Mouse (Mus musculus) bone marrow macrophage, adult 2 months (primary cell): ENCODE data around the gene Cnmd. TPM values are rescaled to one million over a fixed set of nuclear protein-coding genes. Genes with fewer than 3 reads are reported as not detected.

Source experiments
- H3K27ac ChIP-seq: 2 replicates; pipeline ENCODE4 v1.5.1; 2012; ENCODE audit warnings: low read depth, low read length; ENCODE audit not compliant: insufficient read depth
- H3K4me1 ChIP-seq: 2 replicates; pipeline ENCODE4 v1.6.1; 2012; ENCODE audit warnings: low read length; ENCODE audit not compliant: control insufficient read depth, insufficient read depth
- H3K4me3 ChIP-seq: 2 replicates; pipeline ENCODE4 v1.5.1; 2012; ENCODE audit warnings: mild to moderate bottlenecking, low read length, moderate library complexity; ENCODE audit not compliant: insufficient read depth
- CTCF ChIP-seq: IDR thresholded peaks from 2 replicates; pipeline ENCODE4 v1.5.1; 2012; ENCODE audit warnings: low read depth, mild to moderate bottlenecking, low read length, moderate library complexity
- POLR2A ChIP-seq: IDR thresholded peaks from 2 replicates; pipeline ENCODE4 v1.6.1; 2012; ENCODE audit warnings: mild to moderate bottlenecking, low read depth, low read length, borderline replicate concordance
- polyA plus RNA-seq: library from polyadenylated mRNA; stranded (reverse); fragments of >200 nt; gene quantifications from 2 replicates; pipeline ENCODE4 v1.2.4, GENCODE M21; 2012; ENCODE audit not compliant: missing spikeins, insufficient read depth, insufficient read length

Cnmd gene
- polyA plus RNA-seq = not detected in 2 replicates

DNA sequence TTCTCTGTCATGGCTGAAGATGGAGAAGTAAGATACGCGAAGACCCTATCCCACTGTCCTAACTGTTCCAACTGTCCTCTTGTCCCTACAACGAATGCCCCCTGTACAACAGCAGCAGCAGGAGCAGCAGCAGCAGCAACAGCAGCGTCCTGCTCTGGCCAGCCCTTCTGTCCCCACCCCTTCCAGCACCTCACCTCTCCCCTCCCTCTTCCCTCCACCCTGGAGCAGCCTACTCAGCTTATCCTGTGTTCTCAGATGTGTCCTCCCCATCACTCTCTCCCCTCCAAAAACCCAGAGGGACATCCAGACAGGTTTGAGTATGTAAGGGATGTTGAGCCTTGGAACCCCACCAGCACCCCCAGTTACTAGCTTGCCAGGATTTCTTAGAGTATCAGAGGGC, at the start of gene Cnmd:
Gene Cnmd (minus strand): TSS at position 170 of the 400 bp plus-strand sequence.
- H3K4me3 ChIP-seq = peak within 1 kb of the TSS; percentile 46
- TF ChIP-seq CTCF (no peak), POLR2A (no peak)
- no peak within 1 kb of the TSS for H3K27ac ChIP-seq
- no peaks in the 10 kb centered on the region for H3K4me1 ChIP-seq

DNA sequence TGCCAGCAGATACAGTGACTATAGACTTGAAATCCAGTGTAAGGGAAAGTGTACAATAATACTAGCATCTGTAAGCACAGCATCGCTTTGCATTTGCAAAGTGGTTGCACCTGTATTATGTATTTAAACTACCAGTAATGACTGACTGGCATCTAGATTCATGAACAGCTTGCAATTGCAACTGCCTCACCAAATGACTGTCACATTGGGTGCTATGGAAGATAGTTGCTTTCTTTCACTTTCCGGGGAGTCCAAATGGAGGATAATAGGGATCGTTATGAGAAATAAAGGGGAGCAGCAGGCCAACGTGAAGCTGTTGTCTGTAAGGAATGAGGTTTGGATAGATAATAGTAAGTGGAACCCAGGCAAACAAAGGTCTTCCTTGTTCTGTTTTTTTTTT, 49.3 kb upstream of the Cnmd start:
- TF ChIP-seq POLR2A (no peak), CTCF (no peak)

DNA sequence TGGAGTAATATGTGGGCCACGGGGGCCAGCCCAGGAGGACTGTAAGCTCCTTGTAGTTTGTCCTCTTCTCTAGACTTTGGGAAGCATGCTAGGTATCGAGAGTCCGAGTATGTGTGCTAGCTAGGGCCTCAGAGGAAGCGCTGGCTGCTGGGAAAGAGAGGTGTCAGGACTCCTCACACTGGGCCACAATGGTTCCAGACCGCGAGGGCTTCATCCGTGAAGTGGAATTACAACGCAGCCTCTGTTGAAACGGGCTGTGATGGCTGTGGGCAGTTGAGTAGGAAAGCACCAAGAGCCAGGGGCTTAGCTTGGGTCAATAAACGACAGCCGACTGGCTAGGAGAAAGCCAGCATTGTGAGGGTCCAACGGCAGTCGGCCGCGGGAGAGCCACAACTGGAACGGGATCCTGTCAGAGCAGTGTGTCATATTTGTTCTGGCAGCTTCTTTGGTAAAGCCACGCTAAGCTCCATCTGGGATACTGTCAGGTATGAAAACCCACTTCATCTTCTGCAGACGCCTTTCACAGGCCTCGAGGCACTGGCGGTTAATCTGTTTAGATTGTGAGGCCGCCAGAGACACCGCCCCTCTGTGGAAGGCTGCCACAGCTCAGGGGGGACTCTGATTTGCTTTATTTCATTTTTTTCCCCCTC, 41.7 kb upstream of the Cnmd start:
- H3K27ac ChIP-seq = no peak overlapping the region
- no peaks in the 10 kb centered on the region for H3K4me1 ChIP-seq
- no peak for TF ChIP-seq POLR2A
- TF ChIP-seq CTCF = no peak
- H3K4me3 ChIP-seq = no peak overlapping the region

More for the DNA sequence above, 49.3 kb upstream of the Cnmd start:
- no peak overlapping the region for H3K4me3 ChIP-seq
- no peaks in the 10 kb centered on the region for H3K4me1 ChIP-seq
- no peak overlapping the region for H3K27ac ChIP-seq

DNA sequence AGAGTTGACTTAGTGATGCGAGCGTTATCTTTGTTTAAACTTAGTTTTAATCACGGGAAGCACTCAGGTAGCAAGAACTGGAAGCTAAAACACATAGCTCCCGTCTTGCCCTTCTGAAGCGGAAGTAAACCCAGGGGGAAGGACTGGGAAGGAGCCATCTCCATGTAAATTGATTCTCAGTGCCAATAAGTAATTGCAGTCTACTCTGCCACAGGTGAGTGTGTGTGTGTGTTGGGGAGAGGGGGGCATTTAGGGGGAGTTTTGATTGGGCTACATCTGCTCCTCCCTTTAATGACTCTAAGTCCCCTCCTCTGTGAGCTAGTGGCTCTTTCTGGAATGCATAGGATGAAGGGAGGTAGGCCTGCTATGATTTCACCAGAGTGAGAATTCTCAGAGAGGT, 39.6 kb upstream of the Cnmd start:
- H3K27ac ChIP-seq = no peak overlapping the region
- no peak overlapping the region for H3K4me3 ChIP-seq
- no peak for TF ChIP-seq POLR2A
- no peak for TF ChIP-seq CTCF
- no peaks in the 10 kb centered on the region for H3K4me1 ChIP-seq

DNA sequence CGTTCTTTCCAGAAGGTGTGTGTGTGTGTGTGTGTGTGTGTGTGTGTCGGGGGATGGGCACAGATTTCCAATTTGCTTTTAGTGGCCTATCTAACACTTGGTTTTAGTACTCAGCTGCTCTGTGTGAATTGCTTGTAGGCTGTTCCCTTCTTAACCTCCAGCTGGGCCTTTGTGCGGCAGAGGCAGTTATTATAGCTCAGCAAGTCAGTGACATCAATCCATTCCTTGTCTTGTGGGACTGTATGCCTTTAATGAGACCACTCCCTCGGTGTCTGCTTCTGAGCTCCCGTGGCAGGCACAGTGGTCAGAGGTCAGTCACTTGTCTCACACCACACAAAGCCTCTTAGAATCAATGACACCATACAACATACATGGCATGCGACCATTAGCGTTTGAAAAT, 39.1 kb upstream of the Cnmd start:
- H3K4me1 ChIP-seq = no peaks in the 10 kb centered on the region
- no peak overlapping the region for H3K27ac ChIP-seq
- no peak for TF ChIP-seq POLR2A
- TF ChIP-seq CTCF = no peak
- no peak overlapping the region for H3K4me3 ChIP-seq

DNA sequence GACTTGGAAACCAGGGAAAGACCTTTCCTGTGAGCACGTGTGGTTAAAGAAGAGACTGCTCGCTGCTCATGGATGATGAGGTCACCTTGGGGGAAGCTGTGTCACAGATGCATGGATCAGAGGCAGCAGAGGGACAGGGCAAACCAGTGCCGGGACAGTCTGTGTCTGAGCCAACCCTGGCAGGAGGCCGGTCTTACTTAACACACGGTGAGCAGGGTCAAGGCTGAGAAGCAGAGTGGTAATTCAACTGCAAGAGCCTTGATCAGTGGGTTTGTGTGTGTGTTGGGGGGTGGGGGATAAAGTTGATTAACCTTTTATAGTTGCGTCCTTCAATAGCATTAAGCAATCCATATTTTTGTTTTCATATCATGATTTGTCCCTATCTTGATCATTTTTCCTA, 37.4 kb upstream of the Cnmd start:
- no peak overlapping the region for H3K27ac ChIP-seq
- no peaks in the 10 kb centered on the region for H3K4me1 ChIP-seq
- TF ChIP-seq POLR2A (no peak), CTCF (no peak)
- no peak overlapping the region for H3K4me3 ChIP-seq

DNA sequence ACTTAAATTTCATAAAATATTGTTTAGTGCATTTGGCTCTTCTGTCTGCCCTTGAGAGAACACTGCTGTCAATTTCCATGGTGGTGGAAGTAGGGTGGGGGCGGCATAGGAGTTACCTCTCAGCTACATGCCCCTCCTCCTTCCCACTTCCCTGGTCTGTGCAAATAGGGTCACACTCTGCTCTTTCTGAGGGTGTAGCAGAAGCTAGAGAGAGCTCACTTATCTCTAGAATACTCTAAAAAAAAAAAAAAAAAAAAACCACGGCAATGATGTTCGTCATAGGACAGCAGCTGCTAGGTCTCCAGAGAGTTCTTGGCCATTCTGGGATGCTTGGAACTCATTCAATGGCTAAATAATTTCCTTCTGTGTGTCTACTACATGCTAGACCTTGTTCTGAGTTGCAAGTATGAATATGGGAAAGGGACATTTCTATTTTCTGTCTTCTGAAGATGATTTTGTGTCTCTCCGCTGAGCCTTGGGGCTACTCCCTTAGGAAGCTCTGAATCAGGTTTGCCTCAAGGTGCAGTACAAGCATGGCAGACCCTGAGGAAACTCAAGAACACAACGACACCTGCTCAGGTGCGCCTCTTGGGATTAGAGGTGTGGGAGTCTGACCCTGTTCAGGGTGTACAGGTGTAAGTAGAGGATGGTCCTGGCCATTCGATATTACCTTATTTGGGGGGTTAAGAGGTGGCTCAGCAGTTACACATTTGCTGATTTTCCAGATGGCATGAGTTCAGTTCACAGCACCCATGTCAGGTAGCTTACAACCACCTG, 28.3 kb upstream of the Cnmd start:
- no peak overlapping the region for H3K4me3 ChIP-seq
- H3K4me1 ChIP-seq = no peaks in the 10 kb centered on the region
- TF ChIP-seq POLR2A (no peak), CTCF (no peak)
- H3K27ac ChIP-seq = no peak overlapping the region

DNA sequence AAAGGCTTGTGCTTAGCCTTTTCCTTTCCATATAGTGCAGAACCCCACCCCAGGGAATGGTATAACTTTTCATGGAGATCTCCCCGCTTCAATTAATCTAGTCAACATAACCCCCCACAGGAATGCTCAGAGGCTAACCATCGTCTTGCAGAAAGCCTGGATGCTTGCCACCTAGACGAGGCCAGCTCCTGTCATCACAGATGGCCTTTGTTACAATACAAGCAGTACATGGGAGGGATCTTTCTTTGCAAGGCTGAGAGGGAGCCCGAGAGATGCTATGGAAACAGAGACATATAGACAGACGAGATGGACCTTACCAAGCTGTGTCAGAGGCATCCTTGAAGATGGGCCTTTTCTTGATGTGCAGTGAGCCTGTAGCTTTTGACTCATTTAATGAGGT, 18.7 kb upstream of the Cnmd start:
- H3K4me1 ChIP-seq = no peaks in the 10 kb centered on the region
- H3K4me3 ChIP-seq = no peak overlapping the region
- TF ChIP-seq CTCF = no peak
- TF ChIP-seq POLR2A = no peak
- H3K27ac ChIP-seq = no peak overlapping the region

DNA sequence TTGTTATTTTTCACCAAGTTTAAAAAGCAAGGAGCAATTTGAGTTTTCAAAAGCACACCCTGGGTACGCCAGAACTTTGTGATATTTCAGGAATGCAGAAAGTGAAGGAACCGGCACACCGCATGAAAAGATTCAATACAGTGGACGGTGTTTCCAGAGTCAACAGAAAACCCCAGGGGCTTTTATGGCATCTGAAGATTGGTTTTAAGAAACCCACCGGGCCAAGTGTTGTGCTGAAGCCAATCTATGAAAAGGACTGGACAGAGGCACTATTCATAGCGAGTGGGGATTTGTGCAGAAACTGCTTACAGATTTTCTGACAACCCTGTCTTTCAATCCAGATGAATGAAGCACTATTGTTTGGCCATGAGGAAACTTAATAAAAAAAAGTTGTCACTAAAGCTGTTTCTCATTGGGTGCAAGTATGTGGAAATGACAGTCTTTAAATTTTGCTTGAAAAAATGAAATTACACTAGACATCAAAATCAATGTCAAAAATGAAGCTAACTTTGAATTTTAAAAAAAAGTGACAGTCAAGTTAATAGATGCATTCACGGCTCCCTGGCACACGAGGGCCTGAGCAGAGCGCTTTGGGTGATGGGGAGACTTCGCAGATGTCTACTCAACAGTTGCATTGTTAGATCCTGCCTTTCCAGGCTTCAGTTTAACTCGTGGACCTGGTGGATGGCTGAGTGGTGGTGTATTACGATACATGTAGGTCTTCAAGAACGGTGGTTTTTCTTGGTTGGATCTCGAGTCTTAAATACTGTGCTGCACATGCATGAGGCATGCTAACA, 16.1 kb upstream of the Cnmd start:
- Histone ChIP-seq H3K4me1 (no peaks in the 10 kb centered on the region), H3K4me3 (no peak overlapping the region), H3K27ac (no peak overlapping the region)
- no peak for TF ChIP-seq CTCF
- TF ChIP-seq POLR2A = no peak

DNA sequence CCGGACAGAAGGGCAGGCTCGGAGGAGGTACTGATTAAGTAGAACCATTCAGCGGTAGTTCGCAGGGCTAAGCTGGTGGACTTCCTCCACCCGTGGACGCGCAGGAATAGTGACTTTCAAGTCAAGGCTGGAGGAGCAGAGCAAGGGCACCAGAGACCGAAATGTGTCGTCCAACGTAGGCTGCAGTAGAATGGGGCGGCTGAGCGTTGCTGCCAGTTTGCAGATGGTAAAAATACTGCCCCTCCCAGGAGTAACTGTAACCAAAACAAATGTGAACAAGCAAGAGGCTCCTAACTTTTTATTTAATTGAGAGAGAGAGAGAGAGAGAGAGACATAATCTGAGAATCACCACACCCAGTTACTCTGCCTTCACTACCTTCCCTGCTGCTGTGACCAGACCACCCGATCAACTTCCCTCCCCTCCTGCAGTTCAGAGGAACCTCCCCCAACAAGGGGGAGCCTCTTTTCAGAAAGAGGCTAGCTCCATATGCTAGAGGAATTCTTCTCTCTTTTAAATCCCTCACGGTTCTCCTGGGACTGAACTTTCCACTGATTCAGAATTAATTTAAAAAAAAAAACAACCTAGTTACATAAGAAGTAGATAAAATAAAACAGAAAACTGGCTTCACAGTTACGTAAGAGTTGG, 15.3 kb upstream of the Cnmd start:
- no peak overlapping the region for H3K4me3 ChIP-seq
- H3K27ac ChIP-seq = no peak overlapping the region
- TF ChIP-seq POLR2A (no peak), CTCF (no peak)
- H3K4me1 ChIP-seq = no peaks in the 10 kb centered on the region
